Mouse (Mus musculus) lung, adult 2 months (tissue): ENCODE measurements around the gene Sned1.

Experiments used
- CTCF ChIP-seq: fragments of 200-500 bp; IDR thresholded peaks from 2 replicates; pipeline ENCODE4 v1.5.1; 2011; ENCODE audit warnings: mild to moderate bottlenecking, low read length, control low read depth; ENCODE audit not compliant: insufficient read depth
- POLR2A ChIP-seq: fragments of 200-500 bp; IDR thresholded peaks from 2 replicates; pipeline ENCODE4 v1.6.1; 2011; ENCODE audit warnings: low read depth, mild to moderate bottlenecking, control low read depth, low read length, borderline replicate concordance; ENCODE audit errors: extremely low read depth

GRCm38 (mm10) chr1:93271751-93272150 lies 36.1 kb downstream of the Sned1 start:
- no peak for TF ChIP-seq POLR2A
- TF ChIP-seq CTCF, result no peak
